Mouse (Mus musculus) layer of hippocampus, adult 6 months (tissue): Measurements from ENCODE around the gene Fbxl8. TPM values are rescaled to one million over a fixed set of nuclear protein-coding genes. Genes with fewer than 3 reads are reported as not detected.

Source experiments
- long read RNA-seq, 2 experiments: library from polyadenylated mRNA; unstranded; transcript quantifications; one replicate each; pipeline ENCODE4 v2.0.0; 2019 to 2020
- microRNA-seq: library from miRNA; unstranded; fragments of <30 nt; microRNA quantifications from one replicate; pipeline ENCODE4 v1.2.0, GENCODE M21; 2020
- polyA plus RNA-seq: library from polyadenylated mRNA; unstranded; fragments of <200 nt; fragmentation: Nextera tagmentation; gene quantifications from 2 replicates; pipeline ENCODE4 v1.2.3, GENCODE M21; 2021

Gene Fbxl8
- 2.0 and 2.1 TPM in 2 replicates for polyA plus RNA-seq
- long read RNA-seq, experiment 1, partial matches to known transcripts, result 1 of 4 reads
- long read RNA-seq, experiment 1, other reads (novel, unspliced or antisense), result 1 of 4 reads
- long read RNA-seq, experiment 2, transcript Fbxl8-201 (3 exons, 1,901 nt), result major isoform, 6 of 11 reads
- long read RNA-seq, experiment 2, partial matches to known transcripts, result 1 of 11 reads
- long read RNA-seq, experiment 2, other reads (novel, unspliced or antisense), result 4 of 11 reads

GRCm38 (mm10) chr8:105264024-105264982 is at the start of gene Fbxl8, which contains the start of gene Tradd:
Fbxl8 (plus strand) TSS chr8:105264648.
Tradd (minus strand) TSS chr8:105264609.

GRCm38 (mm10) chr8:105224413-105225271 is 39.8 kb upstream of the Fbxl8 start, which contains the start of gene D230025D16Rik:
D230025D16Rik (plus strand) TSS chr8:105225145.

GRCm38 (mm10) chr8:105254966-105255350 is 9.5 kb upstream of the Fbxl8 start, which contains the start of gene B3gnt9:
B3gnt9 (minus strand) TSS chr8:105255153.

GRCm38 (mm10) chr8:105269461-105269947 is 5.1 kb downstream of the Fbxl8 start, which contains the start of gene Hsf4:
Hsf4 (plus strand) TSS chr8:105269801.

GRCm38 (mm10) chr8:105275840-105276239 is 11.4 kb downstream of the Fbxl8 start, which contains the start of gene Nol3:
Nol3 (plus strand) TSS chr8:105276140.

GRCm38 (mm10) chr8:105289805-105290460 is 25.5 kb downstream of the Fbxl8 start, which contains the start of gene 4931428F04Rik:
4931428F04Rik (minus strand) TSS chr8:105289864.

GRCm38 (mm10) chr8:105295895-105296573 is 31.6 kb downstream of the Fbxl8 start, which contains the start of gene Exoc3l:
Exoc3l (minus strand) TSS chr8:105296101.

GRCm38 (mm10) chr8:105297511-105298192 is 33.2 kb downstream of the Fbxl8 start, which contains the start of gene E2f4:
E2f4 (plus strand) TSS chr8:105297663.

GRCm38 (mm10) chr8:105305211-105306145 is 41.0 kb downstream of the Fbxl8 start, which contains the start of gene Elmo3:
Elmo3 (plus strand) TSS chr8:105305601.

Small RNA genes lying within 50 kb of the gene (microRNA-seq; reads per million reads assigned to microRNA genes)
- gene Gm27320, result not detected
- gene Mir328, result 10,700 reads per million, percentile 96 among the genes with 10 or more reads in this experiment

Other genes starting within 250 kb of the Fbxl8 start
- not detected in 2 replicates for gene Ces3a, start 216.0 kb upstream of the Fbxl8 start, polyA plus RNA-seq
- gene Ces3b, start 180.9 kb upstream of the Fbxl8 start, polyA plus RNA-seq, result not detected in 2 replicates
- not detected in 2 replicates for gene Ces4a, start 132.8 kb upstream of the Fbxl8 start, polyA plus RNA-seq
- 9.7 and 11.5 TPM in 2 replicates for gene Cbfb, start 94.0 kb upstream of the Fbxl8 start, polyA plus RNA-seq
- gene D230025D16Rik, start 39.5 kb upstream of the Fbxl8 start, polyA plus RNA-seq, result 24.7 and 25.1 TPM in 2 replicates
- 2.7 and 3.0 TPM in 2 replicates for gene B3gnt9, start 9.5 kb upstream of the Fbxl8 start, polyA plus RNA-seq
- gene Tradd, start within 50 bp of the Fbxl8 start, polyA plus RNA-seq, result 5.5 and 7.2 TPM in 2 replicates
- gene Hsf4, start 5.2 kb downstream of the Fbxl8 start, polyA plus RNA-seq, result 2.7 and 2.8 TPM in 2 replicates
- 21.1 and 23.4 TPM in 2 replicates for gene Nol3, start 11.5 kb downstream of the Fbxl8 start, polyA plus RNA-seq
- gene 4931428F04Rik, start 25.2 kb downstream of the Fbxl8 start, polyA plus RNA-seq, result 9.5 and 11.5 TPM in 2 replicates
- 2.6 and 4.1 TPM in 2 replicates for gene Exoc3l, start 31.5 kb downstream of the Fbxl8 start, polyA plus RNA-seq
- gene E2f4, start 33.0 kb downstream of the Fbxl8 start, polyA plus RNA-seq, result 7.7 and 9.2 TPM in 2 replicates
- gene Elmo3, start 41.0 kb downstream of the Fbxl8 start, polyA plus RNA-seq, result 0.62 and 1.5 TPM in 2 replicates
- 0.88 and 1.2 TPM in 2 replicates for gene Lrrc29, start 61.6 kb downstream of the Fbxl8 start, polyA plus RNA-seq
- 98.7 and 116 TPM in 2 replicates for gene Tmem208, start 61.7 kb downstream of the Fbxl8 start, polyA plus RNA-seq
- 0.04 and 0.34 TPM in 2 replicates for gene Fhod1, start 83.3 kb downstream of the Fbxl8 start, polyA plus RNA-seq
- gene Slc9a5, start 84.2 kb downstream of the Fbxl8 start, polyA plus RNA-seq, result 1.4 and 1.7 TPM in 2 replicates
- 0.11 TPM in 1 of 2 replicates, not detected in the other for gene Plekhg4, start 108.6 kb downstream of the Fbxl8 start, polyA plus RNA-seq
- not detected in 2 replicates for gene Kctd19, start 148.9 kb downstream of the Fbxl8 start, polyA plus RNA-seq
- gene Lrrc36, start 148.9 kb downstream of the Fbxl8 start, polyA plus RNA-seq, result 0.36 and 0.43 TPM in 2 replicates
- 45.8 and 47.2 TPM in 2 replicates for gene Tppp3, start 206.9 kb downstream of the Fbxl8 start, polyA plus RNA-seq
- 18.5 and 23.0 TPM in 2 replicates for gene Zdhhc1, start 232.3 kb downstream of the Fbxl8 start, polyA plus RNA-seq